Mouse (Mus musculus): ENCODE measurements at regions not wholly inside any gene's neighbourhood (a gene's known extent, or its start where the extent isn't known, plus 50 kb on each side); places are given as distances from the start of the nearest gene placed in this dataset.

- DNase-seq (ENCODE audit: low spot score in 2 of 2): no peak
These were observed 303.4 kb upstream of the Id4 start for GRCm38 (mm10) chr13:47957662-47958061.

DNA sequence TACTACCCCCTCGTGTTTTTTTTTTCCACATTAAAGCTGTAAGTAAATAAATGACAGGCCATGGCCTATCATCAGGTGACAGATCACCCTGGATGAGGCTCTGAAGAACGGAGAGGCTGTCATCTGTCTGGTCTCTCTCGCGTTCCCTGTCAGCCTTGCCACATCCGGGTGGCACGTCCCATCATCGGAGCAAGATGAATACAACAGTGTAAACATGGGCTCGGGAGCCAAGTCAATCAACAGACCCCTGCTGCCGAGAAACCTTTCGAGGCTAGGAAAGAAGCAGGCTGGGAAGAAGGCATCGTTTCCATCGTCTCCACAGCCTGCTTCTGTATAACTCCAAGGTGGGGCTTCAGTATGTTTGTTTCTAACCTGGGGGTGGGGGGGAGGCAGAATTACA is 286.8 kb upstream of the Id4 start:
- DNase-seq (ENCODE audit: low spot score in 2 of 2): no peak

DNA sequence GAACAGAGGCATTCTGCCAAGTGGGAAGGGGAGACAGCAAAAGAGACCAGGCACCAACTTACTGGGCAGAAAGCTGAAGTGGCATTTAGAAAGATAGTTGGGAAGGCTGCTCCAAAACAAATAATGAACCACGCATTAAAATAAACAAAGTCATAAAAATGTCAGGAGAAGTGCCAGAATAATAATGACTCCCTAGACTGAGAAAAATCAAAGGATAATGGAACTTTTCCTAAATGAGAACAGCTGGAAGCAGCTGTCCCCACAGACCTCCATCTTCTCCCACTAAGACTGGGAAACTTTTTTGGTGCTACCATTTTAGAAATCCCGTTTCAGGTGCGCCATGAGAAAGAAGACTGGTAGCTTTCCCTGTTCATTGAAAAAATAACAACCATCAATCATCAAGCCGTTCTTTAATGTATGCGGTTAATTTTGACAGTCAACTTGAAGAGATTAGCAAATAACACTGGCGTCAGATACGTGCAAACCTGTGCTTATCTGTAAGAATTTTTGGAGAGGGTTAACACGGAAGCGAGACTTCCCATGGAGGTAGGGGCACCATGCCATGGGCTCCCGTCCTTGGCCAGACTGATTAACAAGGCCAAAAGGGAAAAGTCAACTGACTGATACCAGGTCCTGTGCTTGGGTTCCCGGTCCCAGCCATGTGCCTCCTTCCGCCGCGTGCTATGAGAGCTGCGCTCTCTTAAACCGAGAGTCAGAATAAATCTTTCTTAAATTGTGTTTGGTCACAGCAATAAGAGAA is 286.1 kb upstream of the Id4 start:
- DNase-seq (ENCODE audit: low spot score in 2 of 2): peak; percentile 6 to 13

- DNase-seq (ENCODE audit: low spot score in 2 of 2): no peak
These were observed 262.5 kb upstream of the Id4 start for GRCm38 (mm10) chr13:47998495-47998894.

GRCm38 (mm10) chr13:47999399-47999798 is 261.6 kb upstream of the Id4 start:
- no peak for DNase-seq (ENCODE audit: low spot score in 2 of 2)

GRCm38 (mm10) chr13:48003126-48003525 is 257.9 kb upstream of the Id4 start:
- DNase-seq (ENCODE audit: low spot score in 2 of 2): no peak

DNA sequence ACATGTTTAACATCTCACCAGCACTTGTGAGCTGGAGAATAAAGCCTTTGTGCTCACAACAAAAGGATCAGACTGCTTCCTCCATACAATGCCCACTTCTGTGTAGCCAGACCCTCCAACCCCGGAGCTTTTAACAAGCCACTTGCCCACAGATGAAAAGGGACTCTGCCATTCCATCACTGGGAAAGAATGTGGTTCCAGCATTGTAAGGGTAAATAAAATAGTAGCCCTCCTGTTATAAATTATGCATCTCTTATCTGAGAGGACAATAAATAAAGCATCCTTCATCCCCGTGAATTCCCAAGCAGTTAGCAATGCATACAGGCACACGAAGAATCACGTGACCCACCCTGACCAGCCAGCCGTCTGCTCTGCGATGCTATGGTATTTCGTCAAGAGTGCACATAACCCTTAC is 247.7 kb upstream of the Id4 start:
- DNase-seq (ENCODE audit: low spot score in 2 of 2): no peak

DNA sequence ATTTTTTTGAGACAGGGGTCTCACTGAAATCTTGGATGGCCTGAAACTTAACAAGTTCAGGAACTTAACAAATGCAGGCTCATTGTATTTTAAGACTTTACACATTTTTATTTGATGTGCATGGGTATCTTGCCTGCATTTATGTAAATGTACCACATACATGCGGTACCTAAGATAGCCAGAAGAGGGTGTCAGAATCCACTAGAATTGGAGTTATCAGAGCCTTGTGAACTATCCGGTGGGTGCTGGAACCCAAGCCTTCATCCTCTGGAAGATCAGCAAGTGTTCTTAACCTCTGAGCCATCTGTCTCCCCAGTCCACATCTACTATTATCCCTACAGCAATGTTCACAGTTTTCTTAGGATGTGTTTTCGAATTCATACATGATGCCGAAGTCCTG is 245.7 kb upstream of the Id4 start:
- DNase-seq (ENCODE audit: low spot score in 2 of 2): no peak

GRCm38 (mm10) chr13:48016051-48016450 is 245.0 kb upstream of the Id4 start:
- DNase-seq (ENCODE audit: low spot score in 2 of 2): no peak

GRCm38 (mm10) chr13:48016606-48017005 is 244.4 kb upstream of the Id4 start:
- DNase-seq (ENCODE audit: low spot score in 2 of 2): no peak

- no peak for DNase-seq (ENCODE audit: low spot score in 2 of 2)
These were observed 243.4 kb upstream of the Id4 start for GRCm38 (mm10) chr13:48017649-48018048.

DNA sequence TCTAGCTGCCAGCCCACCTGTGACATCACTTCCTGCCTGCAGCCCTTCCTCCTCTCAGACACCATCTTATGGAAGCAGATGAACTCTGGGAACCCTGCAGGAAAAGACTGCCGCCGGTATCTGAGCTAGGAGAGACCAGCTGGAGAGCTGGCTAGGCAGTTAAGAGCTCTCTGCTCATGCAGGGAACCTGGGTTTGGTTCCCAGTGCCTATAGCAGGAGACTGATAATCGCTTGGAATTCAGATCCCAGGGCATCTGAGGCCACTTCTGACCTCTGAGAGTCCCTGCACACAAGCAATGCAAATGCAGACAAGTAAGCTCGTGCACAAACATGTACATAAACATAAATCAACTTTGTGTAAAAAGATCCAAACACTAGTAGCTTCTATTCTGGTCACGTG is 242.4 kb upstream of the Id4 start:
- DNase-seq (ENCODE audit: low spot score in 2 of 2): no peak

- no peak for DNase-seq (ENCODE audit: low spot score in 2 of 2)
These were observed 237.9 kb upstream of the Id4 start for GRCm38 (mm10) chr13:48022958-48023615.

- DNase-seq (ENCODE audit: low spot score in 2 of 2): peak; percentile 39 to 57
These were observed 233.1 kb upstream of the Id4 start for GRCm38 (mm10) chr13:48027775-48028489.

- DNase-seq (ENCODE audit: low spot score in 2 of 2): no peak
These were observed 229.5 kb upstream of the Id4 start for GRCm38 (mm10) chr13:48031491-48031890.

- no peak for DNase-seq (ENCODE audit: low spot score in 2 of 2)
These were observed 218.9 kb upstream of the Id4 start for GRCm38 (mm10) chr13:48042172-48042571.

DNA sequence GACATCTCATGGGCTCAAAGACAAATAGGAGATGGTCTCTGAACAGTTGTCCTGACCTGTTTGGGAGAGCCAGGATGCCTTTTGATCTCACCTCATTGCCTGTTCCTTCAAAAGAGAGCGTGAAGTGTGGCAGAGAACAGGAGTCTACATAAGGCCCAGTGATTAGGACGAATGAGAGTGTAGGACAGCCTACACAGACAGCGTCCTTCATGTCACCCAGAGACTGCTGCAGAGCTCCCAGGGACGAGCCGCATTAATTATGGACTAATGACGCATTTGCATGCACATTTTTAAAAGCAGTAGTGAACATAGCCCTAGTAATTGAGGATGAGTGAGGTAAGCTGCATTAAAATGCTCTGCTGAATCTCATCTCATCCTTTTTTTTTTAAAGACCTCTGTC is 218.5 kb upstream of the Id4 start:
- no peak for DNase-seq (ENCODE audit: low spot score in 2 of 2)

GRCm38 (mm10) chr13:48046201-48046750 is 214.8 kb upstream of the Id4 start:
- DNase-seq (ENCODE audit: low spot score in 2 of 2): no peak

GRCm38 (mm10) chr13:48049796-48050195 is 211.2 kb upstream of the Id4 start:
- no peak for DNase-seq (ENCODE audit: low spot score in 2 of 2)

DNA sequence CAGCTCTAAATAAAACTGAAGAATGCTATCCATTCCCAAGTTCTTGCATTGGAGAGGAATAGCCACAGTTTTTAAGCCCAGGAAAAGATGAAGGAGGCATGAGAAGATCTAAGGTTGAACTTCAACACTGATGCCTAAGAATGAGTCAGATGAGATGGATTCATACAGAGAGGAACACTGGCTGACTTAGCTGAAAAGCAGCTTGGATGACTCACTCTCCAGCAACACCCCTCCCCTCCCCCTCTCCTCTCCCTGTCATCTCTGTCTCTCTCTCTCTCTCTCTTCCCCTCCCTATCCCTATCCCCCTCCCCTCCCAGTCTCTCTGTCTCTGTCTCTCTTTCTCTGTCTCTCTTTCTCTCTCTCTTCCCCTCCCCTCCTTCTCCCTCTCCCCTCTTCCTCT is 186.4 kb upstream of the Id4 start:
- DNase-seq (ENCODE audit: low spot score in 2 of 2): no peak

- DNase-seq (ENCODE audit: low spot score in 2 of 2): no peak
These were observed 185.7 kb upstream of the Id4 start for GRCm38 (mm10) chr13:48075315-48075714.

- DNase-seq (ENCODE audit: low spot score in 2 of 2): no peak
These were observed 182.8 kb upstream of the Id4 start for GRCm38 (mm10) chr13:48078214-48078613.

GRCm38 (mm10) chr13:48083294-48083693 is 177.7 kb upstream of the Id4 start:
- DNase-seq (ENCODE audit: low spot score in 2 of 2): no peak

Measured in heart, adult 9 months (tissue).